Mouse (Mus musculus): Measurements from ENCODE around the gene Dok5. TPM values are rescaled to one million over a fixed set of nuclear protein-coding genes. Genes with fewer than 3 reads are reported as not detected.

Gene Dok5
- polyA plus RNA-seq, 1 experiment, result 0.02 TPM

DNA sequence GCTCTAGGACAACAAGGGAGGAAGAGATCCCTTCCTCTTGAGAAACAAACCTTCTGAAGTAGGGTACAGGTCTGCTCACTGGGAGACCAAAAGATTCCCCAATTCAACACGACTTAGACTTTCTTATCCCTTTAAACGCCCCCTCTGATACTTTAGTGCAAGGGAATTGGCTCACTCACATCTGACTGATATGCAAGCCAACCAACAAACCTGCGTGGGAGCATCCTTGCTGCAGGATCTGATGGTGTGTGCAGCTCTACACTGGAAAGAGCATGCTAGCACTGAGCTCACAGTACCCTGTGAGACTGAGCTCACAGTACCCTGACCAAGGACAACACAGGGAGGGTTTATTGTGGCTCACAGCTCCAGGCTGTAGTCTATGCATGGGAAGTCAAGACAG lies 139.9 kb downstream of the Dok5 start:
- Histone ChIP-seq H3K4me3 (no peak overlapping the region), H3K79me2 (ENCODE audit: control insufficient read depth, insufficient read depth) (no peaks in the 10 kb centered on the region), H3ac (ENCODE audit: control insufficient read depth, insufficient read length) (no peak overlapping the region), H3K4me2 (ENCODE audit: low read depth) (no peak overlapping the region), H3K27me3 (ENCODE audit: control insufficient read depth, insufficient read depth, insufficient read length) (no peaks in the 10 kb centered on the region), H3K36me3 (ENCODE audit: control insufficient read depth, insufficient read depth) (no peaks in the 10 kb centered on the region)
- TF ChIP-seq SRF (IDR thresholded peaks at IDR 0.05; ENCODE audit: control insufficient read depth, insufficient read length, low read depth) (no peak), MYOD1 (IDR thresholded peaks at IDR 0.05; ENCODE audit: control insufficient read depth in 1 of 3, insufficient read length in 2 of 3, low read depth in 2 of 3) (no peak), CEBPB (IDR thresholded peaks at IDR 0.05; ENCODE audit: insufficient read depth, poor library complexity, severe bottlenecking) (no peak), USF1 (IDR thresholded peaks at IDR 0.05; ENCODE audit: low read depth) (no peak), REST (IDR thresholded peaks at IDR 0.05; ENCODE audit: insufficient read depth, insufficient read length) (no peak), E2F4 (IDR thresholded peaks at IDR 0.05; ENCODE audit: insufficient read depth) (no peak), POLR2AphosphoS2 (IDR thresholded peaks at IDR 0.05; ENCODE audit: insufficient read length, low read depth) (no peak), MAX (IDR thresholded peaks at IDR 0.05; ENCODE audit: low read depth) (no peak), POLR2A (IDR thresholded peaks at IDR 0.05; ENCODE audit: insufficient read length, low read depth) (no peak), TCF3 (IDR thresholded peaks at IDR 0.05; ENCODE audit: insufficient read length, low read depth) (no peak), MYOG (IDR thresholded peaks at IDR 0.05; ENCODE audit: control insufficient read depth in 1 of 3, insufficient read depth in 1 of 3, insufficient read length in 2 of 3, low read depth in 2 of 3) (no peak), TCF12 (IDR thresholded peaks at IDR 0.05; ENCODE audit: insufficient read depth, poor library complexity, severe bottlenecking) (no peak)

DNA sequence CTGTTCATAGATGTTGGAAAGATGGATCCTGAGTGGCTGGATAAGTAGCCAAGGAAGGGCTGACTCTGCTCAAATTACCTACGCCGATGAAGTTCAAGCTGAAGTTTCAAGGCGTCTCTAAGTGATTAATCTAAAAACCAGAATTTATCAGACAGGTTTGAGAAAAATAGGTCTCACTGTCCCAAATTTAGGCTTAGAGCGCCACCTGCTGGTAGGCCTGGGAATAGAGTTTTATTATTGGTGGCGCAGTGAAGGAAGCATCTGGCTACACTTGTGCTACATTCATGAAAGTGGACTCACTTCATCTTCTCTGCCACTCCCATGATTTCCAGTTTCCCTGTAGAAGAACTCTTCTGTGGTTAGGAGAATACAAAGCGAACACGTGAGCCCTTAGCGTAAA lies 141.8 kb downstream of the Dok5 start:
- no peak for TF ChIP-seq REST (IDR thresholded peaks at IDR 0.05; ENCODE audit: insufficient read depth, insufficient read length)
- no peak for TF ChIP-seq MYOG (IDR thresholded peaks at IDR 0.05; ENCODE audit: control insufficient read depth in 1 of 3, insufficient read depth in 1 of 3, insufficient read length in 2 of 3, low read depth in 2 of 3)
- TF ChIP-seq TCF12 (IDR thresholded peaks at IDR 0.05; ENCODE audit: insufficient read depth, poor library complexity, severe bottlenecking), result no peak
- no peak for TF ChIP-seq POLR2AphosphoS2 (IDR thresholded peaks at IDR 0.05; ENCODE audit: insufficient read length, low read depth)
- no peak for TF ChIP-seq SRF (IDR thresholded peaks at IDR 0.05; ENCODE audit: control insufficient read depth, insufficient read length, low read depth)
- no peak for TF ChIP-seq MAX (IDR thresholded peaks at IDR 0.05; ENCODE audit: low read depth)
- no peak for TF ChIP-seq MYOD1 (IDR thresholded peaks at IDR 0.05; ENCODE audit: control insufficient read depth in 1 of 3, insufficient read length in 2 of 3, low read depth in 2 of 3)
- no peak for TF ChIP-seq E2F4 (IDR thresholded peaks at IDR 0.05; ENCODE audit: insufficient read depth)
- TF ChIP-seq TCF3 (IDR thresholded peaks at IDR 0.05; ENCODE audit: insufficient read length, low read depth), result no peak
- TF ChIP-seq CEBPB (IDR thresholded peaks at IDR 0.05; ENCODE audit: insufficient read depth, poor library complexity, severe bottlenecking), result no peak
- TF ChIP-seq POLR2A (IDR thresholded peaks at IDR 0.05; ENCODE audit: insufficient read length, low read depth), result no peak
- no peak for TF ChIP-seq USF1 (IDR thresholded peaks at IDR 0.05; ENCODE audit: low read depth)

DNA sequence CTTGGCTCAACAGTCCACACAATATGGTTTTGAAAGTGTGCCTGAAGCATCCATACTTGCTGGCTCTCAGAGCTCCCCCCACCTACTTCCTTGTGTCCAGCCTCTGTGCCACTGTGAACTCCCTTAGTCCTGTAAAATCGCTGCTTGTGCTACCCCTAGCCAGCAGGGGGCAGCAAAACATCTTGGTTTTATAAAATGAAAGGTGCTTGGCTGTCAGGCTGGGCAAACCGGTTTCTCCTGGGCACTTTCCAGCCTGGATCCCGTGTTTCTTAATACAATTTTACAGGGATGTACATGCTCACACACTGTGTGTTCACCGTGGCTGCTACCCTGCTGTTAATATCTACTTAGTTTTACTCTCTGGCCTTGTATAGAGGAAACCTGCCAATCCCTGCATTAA lies 145.9 kb downstream of the Dok5 start:
- H3K79me2 ChIP-seq (ENCODE audit: control insufficient read depth, insufficient read depth), result no peaks in the 10 kb centered on the region
- no peaks in the 10 kb centered on the region for H3K36me3 ChIP-seq (ENCODE audit: control insufficient read depth, insufficient read depth)
- no peak overlapping the region for H3ac ChIP-seq (ENCODE audit: control insufficient read depth, insufficient read length)
- no peak overlapping the region for H3K4me2 ChIP-seq (ENCODE audit: low read depth)
- no peaks in the 10 kb centered on the region for H3K27me3 ChIP-seq (ENCODE audit: control insufficient read depth, insufficient read depth, insufficient read length)
- no peak overlapping the region for H3K4me3 ChIP-seq
- TF ChIP-seq MYOG (IDR thresholded peaks at IDR 0.05; ENCODE audit: control insufficient read depth in 1 of 3, insufficient read depth in 1 of 3, insufficient read length in 2 of 3, low read depth in 2 of 3) (no peak), POLR2A (IDR thresholded peaks at IDR 0.05; ENCODE audit: insufficient read length, low read depth) (no peak), TCF12 (IDR thresholded peaks at IDR 0.05; ENCODE audit: insufficient read depth, poor library complexity, severe bottlenecking) (no peak), MYOD1 (IDR thresholded peaks at IDR 0.05; ENCODE audit: control insufficient read depth in 1 of 3, insufficient read length in 2 of 3, low read depth in 2 of 3) (no peak), MAX (IDR thresholded peaks at IDR 0.05; ENCODE audit: low read depth) (no peak), POLR2AphosphoS2 (IDR thresholded peaks at IDR 0.05; ENCODE audit: insufficient read length, low read depth) (no peak), CEBPB (IDR thresholded peaks at IDR 0.05; ENCODE audit: insufficient read depth, poor library complexity, severe bottlenecking) (no peak), USF1 (IDR thresholded peaks at IDR 0.05; ENCODE audit: low read depth) (no peak), SRF (IDR thresholded peaks at IDR 0.05; ENCODE audit: control insufficient read depth, insufficient read length, low read depth) (no peak), REST (IDR thresholded peaks at IDR 0.05; ENCODE audit: insufficient read depth, insufficient read length) (no peak), TCF3 (IDR thresholded peaks at IDR 0.05; ENCODE audit: insufficient read length, low read depth) (no peak), E2F4 (IDR thresholded peaks at IDR 0.05; ENCODE audit: insufficient read depth) (no peak)

More for the DNA sequence above, 141.8 kb downstream of the Dok5 start:
- Histone ChIP-seq H3K36me3 (ENCODE audit: control insufficient read depth, insufficient read depth) (no peaks in the 10 kb centered on the region), H3K4me3 (no peak overlapping the region), H3ac (ENCODE audit: control insufficient read depth, insufficient read length) (no peak overlapping the region), H3K27me3 (ENCODE audit: control insufficient read depth, insufficient read depth, insufficient read length) (no peaks in the 10 kb centered on the region), H3K4me2 (ENCODE audit: low read depth) (no peak overlapping the region), H3K79me2 (ENCODE audit: control insufficient read depth, insufficient read depth) (no peaks in the 10 kb centered on the region)

DNA sequence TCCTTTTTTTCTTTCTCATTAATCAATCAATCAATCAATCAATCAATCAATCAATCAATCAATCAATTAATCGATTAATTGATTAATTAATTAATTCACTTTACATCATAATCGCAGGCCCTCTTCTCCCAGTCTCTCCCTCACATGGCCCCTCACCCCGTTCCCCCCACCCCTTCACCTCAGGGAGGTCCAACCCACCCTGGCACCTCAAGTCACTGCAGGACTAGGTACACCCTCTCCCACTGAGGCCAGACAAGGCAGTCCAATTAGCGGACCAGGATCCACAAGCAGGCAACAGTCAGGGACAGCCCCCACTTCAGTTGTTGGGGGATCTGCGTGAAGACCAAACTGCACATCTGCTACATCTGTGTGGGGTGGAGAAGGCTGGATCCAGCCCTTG lies 146.3 kb downstream of the Dok5 start:
- no peaks in the 10 kb centered on the region for H3K79me2 ChIP-seq (ENCODE audit: control insufficient read depth, insufficient read depth)
- no peaks in the 10 kb centered on the region for H3K36me3 ChIP-seq (ENCODE audit: control insufficient read depth, insufficient read depth)
- H3K27me3 ChIP-seq (ENCODE audit: control insufficient read depth, insufficient read depth, insufficient read length), result no peaks in the 10 kb centered on the region
- no peak overlapping the region for H3K4me2 ChIP-seq (ENCODE audit: low read depth)
- no peak for TF ChIP-seq SRF (IDR thresholded peaks at IDR 0.05; ENCODE audit: control insufficient read depth, insufficient read length, low read depth)
- no peak for TF ChIP-seq CEBPB (IDR thresholded peaks at IDR 0.05; ENCODE audit: insufficient read depth, poor library complexity, severe bottlenecking)
- no peak for TF ChIP-seq MYOD1 (IDR thresholded peaks at IDR 0.05; ENCODE audit: control insufficient read depth in 1 of 3, insufficient read length in 2 of 3, low read depth in 2 of 3)
- TF ChIP-seq POLR2A (IDR thresholded peaks at IDR 0.05; ENCODE audit: insufficient read length, low read depth), result no peak
- TF ChIP-seq E2F4 (IDR thresholded peaks at IDR 0.05; ENCODE audit: insufficient read depth), result no peak
- no peak for TF ChIP-seq REST (IDR thresholded peaks at IDR 0.05; ENCODE audit: insufficient read depth, insufficient read length)
- TF ChIP-seq MAX (IDR thresholded peaks at IDR 0.05; ENCODE audit: low read depth), result no peak
- H3K4me3 ChIP-seq, result no peak overlapping the region
- no peak overlapping the region for H3ac ChIP-seq (ENCODE audit: control insufficient read depth, insufficient read length)
